Mouse (Mus musculus): Measurements from ENCODE around the gene Mrm3.

Gene Mrm3

GRCm38 (mm10) chr11:76288645-76289044, 45.1 kb downstream of the Mrm3 start:
- peak; percentile 22 to 23 for DNase-seq (ENCODE audit: low spot score in 2 of 2)

DNA sequence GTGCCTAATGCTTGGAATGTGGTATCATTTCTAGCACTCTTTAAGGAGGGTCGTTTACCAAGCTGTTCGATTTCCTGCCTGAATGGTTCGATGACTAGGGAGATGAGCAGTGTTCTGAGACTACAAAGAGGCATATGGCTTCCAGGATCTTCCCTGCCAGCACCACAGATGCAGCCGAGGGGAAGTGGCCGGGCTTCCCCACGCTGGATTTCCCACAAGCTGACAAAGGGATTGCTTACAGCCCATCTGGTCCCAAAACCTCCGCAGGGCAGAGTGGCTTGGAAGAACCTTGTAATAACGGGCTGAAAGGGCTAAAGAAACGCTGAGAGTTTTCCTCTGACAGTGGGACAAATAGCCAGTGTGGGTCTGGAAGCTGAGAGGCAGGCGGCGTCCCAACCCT, 46.9 kb downstream of the Mrm3 start:
- peak; percentile 24 to 25 for DNase-seq (ENCODE audit: low spot score in 2 of 2)

DNA sequence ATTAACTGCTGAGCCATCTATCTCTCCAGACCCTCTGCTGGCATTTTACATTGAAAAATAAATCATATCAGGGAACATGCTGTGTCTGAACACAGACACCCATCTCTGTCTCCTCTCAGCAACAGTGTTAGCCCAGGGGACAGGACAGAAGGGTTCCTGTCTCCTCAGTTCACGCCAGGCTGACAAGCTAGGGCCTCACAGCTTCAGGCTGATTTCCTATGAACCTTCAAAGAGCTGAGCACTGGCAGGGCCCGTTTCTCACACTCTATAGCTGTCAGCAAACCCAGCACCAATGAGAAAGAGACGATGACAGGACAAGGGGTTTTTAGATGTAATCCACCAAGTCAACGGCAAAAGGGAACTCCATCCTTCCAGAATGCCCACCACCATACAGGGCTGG, 48.4 kb downstream of the Mrm3 start:
- no peak for DNase-seq (ENCODE audit: low spot score in 2 of 2)

DNA sequence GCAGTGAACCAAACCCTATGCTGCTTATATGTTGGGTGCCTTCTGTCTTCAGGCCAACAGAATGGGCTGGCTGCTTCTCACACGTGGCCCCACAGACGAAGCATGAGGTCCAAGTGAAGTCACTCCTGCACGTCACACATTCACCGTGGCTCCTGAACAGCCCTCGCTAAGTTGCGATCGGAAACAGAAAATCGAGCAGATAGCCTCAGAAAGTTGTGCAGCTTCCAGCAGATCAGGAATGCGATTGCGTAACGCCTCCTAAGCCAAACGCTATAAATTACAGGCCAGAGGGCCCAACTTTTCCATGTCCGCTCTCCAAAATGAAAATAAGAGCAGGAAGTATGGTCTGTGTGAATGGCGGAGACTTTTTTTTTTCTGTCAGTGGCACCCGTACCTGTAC, 48.9 kb downstream of the Mrm3 start:
- DNase-seq (ENCODE audit: low spot score in 2 of 2), result no peak

DNA sequence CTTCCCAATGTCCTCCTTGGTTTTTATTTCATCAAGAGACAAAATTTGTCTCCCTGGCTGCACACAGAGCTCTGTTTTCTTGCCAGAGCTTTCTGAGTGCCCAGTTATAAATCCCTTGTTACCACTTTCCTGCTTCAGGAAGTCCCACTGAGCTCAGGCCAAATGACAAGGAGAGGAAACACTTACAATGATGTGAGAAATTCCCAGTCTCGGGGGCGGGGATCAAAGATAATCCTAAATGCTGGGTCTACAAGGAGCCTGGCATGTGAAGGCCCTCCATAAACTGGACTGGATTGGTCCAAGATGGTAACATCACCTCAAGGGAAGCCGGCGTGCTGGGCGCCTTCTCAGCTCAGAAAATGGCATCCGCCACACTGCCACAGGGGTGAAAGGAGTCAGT, 49.3 kb downstream of the Mrm3 start:
- no peak for DNase-seq (ENCODE audit: low spot score in 2 of 2)

- DNase-seq (ENCODE audit: low spot score in 2 of 2), result no peak
These were observed 50.6 kb downstream of the Mrm3 start for GRCm38 (mm10) chr11:76294078-76294477.

DNA sequence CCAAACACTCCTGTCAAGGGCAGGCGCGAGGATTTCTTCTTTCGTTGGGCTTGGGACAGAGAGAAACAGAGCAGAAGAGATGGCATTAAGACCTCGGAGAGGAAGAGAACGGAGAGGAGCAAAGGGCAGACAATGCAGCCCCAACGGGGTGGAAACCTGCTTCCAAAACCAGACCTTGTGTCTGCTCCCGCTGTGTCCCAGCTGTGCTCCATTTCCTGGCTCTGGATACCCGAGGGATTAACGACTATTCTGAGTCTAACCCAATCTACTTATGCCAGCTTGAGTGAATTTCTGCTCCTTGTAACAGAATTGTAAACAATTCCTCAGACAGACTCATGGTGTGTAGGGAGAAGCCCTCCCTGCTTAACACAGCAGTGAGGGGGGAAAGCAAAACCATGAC, 51.3 kb downstream of the Mrm3 start:
- no peak for DNase-seq (ENCODE audit: low spot score in 2 of 2)

DNA sequence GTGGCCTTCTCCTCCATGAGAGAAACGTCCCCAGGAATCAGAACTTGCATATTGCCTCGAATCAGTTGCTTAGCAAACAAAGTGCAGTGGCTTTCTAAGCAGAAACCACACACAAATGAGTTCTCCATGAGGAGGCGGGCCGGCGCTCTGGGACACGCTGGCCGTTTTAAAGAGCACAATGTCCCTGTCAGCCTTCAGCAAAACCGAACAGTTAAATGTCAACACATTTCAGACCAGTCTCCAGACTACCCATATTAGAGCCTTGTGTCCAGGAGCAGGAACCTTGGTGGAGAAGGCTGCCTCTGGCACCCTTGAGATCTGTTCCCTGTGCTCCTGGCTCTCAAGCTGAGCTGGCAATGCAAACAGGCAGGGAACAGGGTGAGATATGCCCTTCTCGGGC, 53.7 kb downstream of the Mrm3 start:
- DNase-seq (ENCODE audit: low spot score in 2 of 2), result no peak

DNA sequence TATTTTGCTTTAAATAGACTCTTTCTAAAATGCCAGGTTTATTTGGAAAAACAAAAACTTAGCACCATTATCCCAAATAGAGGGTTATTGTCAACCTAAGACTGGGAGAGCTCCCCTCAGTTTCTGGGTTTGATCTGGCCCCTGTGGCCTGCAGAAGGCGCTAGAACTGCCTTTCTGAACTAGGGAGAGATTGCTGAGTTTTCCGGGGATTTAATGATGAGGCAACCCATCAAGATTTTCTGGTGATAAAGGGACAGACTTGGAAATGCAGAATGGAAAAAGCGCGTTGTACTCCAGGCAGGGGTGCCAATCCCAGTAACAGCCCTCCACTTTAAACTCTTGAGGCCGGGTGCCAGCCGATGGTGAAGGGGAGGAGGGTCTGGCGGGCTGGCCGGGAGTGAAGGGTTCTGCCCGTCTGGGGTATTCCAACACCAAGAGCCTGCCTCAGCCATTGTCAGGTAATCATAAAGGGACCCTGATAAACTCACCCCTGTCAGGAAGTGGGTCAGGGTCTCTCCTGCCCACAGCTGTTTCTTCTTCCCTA, 55.0 kb downstream of the Mrm3 start:
- DNase-seq (ENCODE audit: low spot score in 2 of 2), result no peak
